25 mouse cellular contexts compared by ENCODE assay signal in genomic region chr9:90890801-90891200, GRCm38 (mm10).
DNase-seq lines count a peak whose midpoint lies in the region; ATAC-seq and TF ChIP-seq lines count a peak whose summit lies in the region.
"Had no signal": no experiment of that assay in that cellular context is flagged by ENCODE, and none has a peak within 500 bp of the region (broad histone marks: within the 10 kb centered on the region; RNA-seq: fewer than 3 reads in every experiment).

No protein-coding gene starts in this region.

- no peak overlapping the region for H3K9ac ChIP-seq in forebrain, postnatal 0 days
- no peak overlapping the region for H3K9ac ChIP-seq in forebrain, embryonic 15.5 days (replicated peaks)
- H3K9ac ChIP-seq: hindbrain, embryonic 12.5 days; intestine, embryonic 15.5 days; limb, embryonic 12.5 days had no signal

- H3K4me3 ChIP-seq in forebrain, postnatal 0 days (ENCODE audit: low read depth, low read length): no peak overlapping the region
- no peak overlapping the region for H3K4me3 ChIP-seq in forebrain, embryonic 15.5 days
- no peak overlapping the region for H3K4me3 ChIP-seq in cerebellum, adult 2 months (replicated peaks; ENCODE audit: insufficient read depth, low read depth, low read length)
- H3K4me3 ChIP-seq: erythroblast, embryonic 14.5 days; hindbrain, embryonic 12.5 days; intestine, embryonic 15.5 days; limb, embryonic 12.5 days had no signal

- H3K9me3 ChIP-seq in forebrain, postnatal 0 days (ENCODE audit: low read length): 0 out of 2 replicates have a peak, but pooled peaks cover 3% of the 10 kb centered on the region
- no peaks in the 10 kb centered on the region for H3K9me3 ChIP-seq in forebrain, embryonic 15.5 days
- H3K9me3 ChIP-seq: hindbrain, embryonic 12.5 days; intestine, embryonic 15.5 days; limb, embryonic 12.5 days had no signal

- no peaks in the 10 kb centered on the region for H3K27me3 ChIP-seq in forebrain, postnatal 0 days (ENCODE audit: insufficient read depth, low read length)
- H3K27me3 ChIP-seq in forebrain, embryonic 15.5 days: no peaks in the 10 kb centered on the region
- H3K27me3 ChIP-seq in cerebellum, adult 2 months (ENCODE audit: control insufficient read depth, insufficient read depth, low read length): no peaks in the 10 kb centered on the region
- H3K27me3 ChIP-seq: hindbrain, embryonic 12.5 days; intestine, embryonic 15.5 days; limb, embryonic 12.5 days had no signal

- 84% methylated on average over 4 of the region's 4 CpGs for WGBS in forebrain, postnatal 0 days
- 92% methylated on average over 4 of the region's 4 CpGs for WGBS in forebrain, embryonic 15.5 days
- 44% methylated on average over 4 of the region's 4 CpGs for WGBS in cerebellum, adult 2 months

- DNase-seq in forebrain, postnatal 0 days: peak; percentile 8
- DNase-seq in cerebellum, adult 2 months: peak; percentile 13 to 38
- DNase-seq in cerebellum, adult 9-10 months: peak; percentile 4
- DNase-seq in cerebellum, postnatal 36 days: peak; percentile 9 to 12
- DNase-seq in thymus, postnatal 14 days: no peak
- DNase-seq: adrenal gland, postnatal 25 days; B cell, adult 2 months; gastrocnemius, postnatal 10 days; kidney, adult 8-10 months; kidney, postnatal 10 days; layer of hippocampus, adult 9-11 months; lung, postnatal 36 days; right cerebral cortex, adult 18-20 months; spleen, adult 18-20 months; thymus, postnatal 25 days had no signal

- ATAC-seq in forebrain, postnatal 0 days: no peak
- ATAC-seq in forebrain, embryonic 15.5 days (replicated peaks): no peak
- ATAC-seq: activated CD4-positive, CD25-positive, alpha-beta regulatory T cell, adult 4 months; hindbrain, postnatal 0 days; intestine, embryonic 15.5 days; midbrain, embryonic 16.5 days had no signal

- no peaks in the 10 kb centered on the region for H3K36me3 ChIP-seq in forebrain, postnatal 0 days (ENCODE audit: insufficient read depth)
- no peaks in the 10 kb centered on the region for H3K36me3 ChIP-seq in forebrain, embryonic 15.5 days
- H3K36me3 ChIP-seq: hindbrain, embryonic 12.5 days; intestine, embryonic 15.5 days; limb, embryonic 12.5 days had no signal

- TF ChIP-seq POLR2A in cerebellum, adult 2 months (IDR thresholded peaks at IDR 0.05; ENCODE audit: borderline replicate concordance, insufficient read depth, low read length): no peak

- no peaks in the 10 kb centered on the region for H3K4me1 ChIP-seq in forebrain, postnatal 0 days (ENCODE audit: insufficient read depth)
- no peaks in the 10 kb centered on the region for H3K4me1 ChIP-seq in forebrain, embryonic 15.5 days
- no peaks in the 10 kb centered on the region for H3K4me1 ChIP-seq in cerebellum, adult 2 months (ENCODE audit: control insufficient read depth, insufficient read depth, low read length)
- H3K4me1 ChIP-seq: hindbrain, embryonic 12.5 days; intestine, embryonic 15.5 days; limb, embryonic 12.5 days had no signal

- H3K4me2 ChIP-seq in forebrain, postnatal 0 days (ENCODE audit: low read depth): no peak overlapping the region
- no peak overlapping the region for H3K4me2 ChIP-seq in forebrain, embryonic 15.5 days (replicated peaks)
- H3K4me2 ChIP-seq: hindbrain, embryonic 12.5 days; intestine, embryonic 15.5 days; limb, embryonic 12.5 days; liver, embryonic 11.5 days; midbrain, embryonic 11.5 days had no signal

- no peak overlapping the region for H3K27ac ChIP-seq in forebrain, postnatal 0 days (ENCODE audit: low read depth, low read length)
- H3K27ac ChIP-seq in forebrain, embryonic 15.5 days (replicated peaks): no peak overlapping the region
- H3K27ac ChIP-seq in cerebellum, adult 2 months (ENCODE audit: insufficient read depth, low read length): no peak overlapping the region
- H3K27ac ChIP-seq: hindbrain, embryonic 12.5 days; hindbrain, postnatal 0 days; intestine, embryonic 15.5 days; limb, embryonic 12.5 days had no signal

- no peak for TF ChIP-seq CTCF in forebrain, postnatal 0 days (IDR thresholded peaks at IDR 0.05; ENCODE audit: low read depth)
- TF ChIP-seq CTCF in cerebellum, adult 2 months (IDR thresholded peaks at IDR 0.05; ENCODE audit: borderline replicate concordance, insufficient read depth, low read depth, low read length): no peak
